Mouse (Mus musculus): ENCODE results near the gene Gm3138.
A peak's percentile ranks its signal among the peaks of the same experiment; 100 is the strongest.
"Not testable (repeated sequence)": the region's sequence is repeated elsewhere in the genome, so short reads cannot be mapped to it uniquely, and the experiment has no call there.

The Gm3138 gene

GRCm38 (mm10) chr14:4249331-4249730 lies at the start of gene Gm3138:
TSS of gene Gm3138 (plus strand) at chr14:4249631.
- DNase-seq, result not testable (repeated sequence)

- not testable (repeated sequence) for DNase-seq
These were observed 20.0 kb downstream of the Gm3138 start for GRCm38 (mm10) chr14:4269238-4269950.

GRCm38 (mm10) chr14:4279828-4280227 lies 30.4 kb downstream of the Gm3138 start:
- peak in 1 of 2 experiments; percentile 28 for DNase-seq

All from lung, postnatal 4 days (tissue).